Comparison of ENCODE assay signal across 8 mouse cellular contexts in genomic region chr4:45342286-45343155, GRCm38 (mm10). TPM values are rescaled to one million over a fixed set of nuclear protein-coding genes. Genes with fewer than 3 reads are reported as not detected.
DNase-seq lines count a peak whose midpoint lies in the region; ATAC-seq and TF ChIP-seq lines count a peak whose summit lies in the region.

Exosc3 (minus strand) TSS chr4:45342732.

- ATAC-seq in Patski: peak; percentile 73
- ATAC-seq in embryonic facial prominence, embryonic 14.5 days (ENCODE audit: low read depth): peak; percentile 84
- peak; percentile 89 for ATAC-seq in heart, embryonic 12.5 days (ENCODE audit: insufficient number of reproducible peaks, low FRiP score)
- ATAC-seq in kidney, embryonic 15.5 days (replicated peaks; ENCODE audit: low FRiP score): peak; percentile 90
- ATAC-seq in liver, embryonic 11.5 days (replicated peaks; ENCODE audit: low FRiP score): peak; percentile 86
- ATAC-seq in monocyte, adult 5-6 weeks (replicated peaks; ENCODE audit: insufficient number of reproducible peaks, low FRiP score, low TSS enrichment, poor library complexity, severe bottlenecking): peak; percentile 44

- peak within 1 kb of the TSS; percentile 65 for H3K4me2 ChIP-seq in embryonic facial prominence, embryonic 14.5 days (ENCODE audit: low read depth, low read length)
- H3K4me2 ChIP-seq in heart, embryonic 12.5 days: peak within 1 kb of the TSS; percentile 84
- H3K4me2 ChIP-seq in kidney, embryonic 15.5 days: peak within 1 kb of the TSS; percentile 69
- H3K4me2 ChIP-seq in liver, embryonic 11.5 days: peak within 1 kb of the TSS; percentile 93

- peak within 1 kb of the TSS; percentile 95 for H3K27ac ChIP-seq in embryonic facial prominence, embryonic 14.5 days (replicated peaks; ENCODE audit: low read depth, low read length)
- H3K27ac ChIP-seq in heart, embryonic 12.5 days (ENCODE audit: poor library complexity, severe bottlenecking): peak within 1 kb of the TSS; percentile 99
- peak within 1 kb of the TSS; percentile 97 for H3K27ac ChIP-seq in kidney, embryonic 15.5 days
- H3K27ac ChIP-seq in liver, embryonic 11.5 days (ENCODE audit: low read depth, low read length): peak within 1 kb of the TSS; percentile 99

- no peak for TF ChIP-seq CTCF in Patski (IDR thresholded peaks at IDR 0.05)

- CTCF ChIA-PET in Patski (lab: Charles Lee): interaction anchor here (1.5 kb wide), 1 partner anchor 9 kb away, joined by 3 read pairs; no protein-coding TSS in a partner anchor

- in situ Hi-C loops in Patski (cut with MboI; ENCODE audit: low pct_unique_long_range_greater_than_20kb): no loop called here

- 2% methylated on average over 33 of the region's 76 CpGs for WGBS in embryonic facial prominence, embryonic 14.5 days
- WGBS in heart, embryonic 12.5 days: under 1% methylated on average over 76 of the region's 76 CpGs
- WGBS in kidney, embryonic 15.5 days: under 1% methylated on average over 76 of the region's 76 CpGs
- WGBS in liver, embryonic 11.5 days: under 1% methylated on average over 74 of the region's 76 CpGs

- peak within 1 kb of the TSS; percentile 91 for H3K4me3 ChIP-seq in embryonic facial prominence, embryonic 14.5 days (ENCODE audit: low read depth, low read length)
- peak within 1 kb of the TSS; percentile 99 for H3K4me3 ChIP-seq in heart, embryonic 12.5 days
- H3K4me3 ChIP-seq in kidney, embryonic 15.5 days (replicated peaks): peak within 1 kb of the TSS; percentile 83
- H3K4me3 ChIP-seq in liver, embryonic 11.5 days (ENCODE audit: low read depth, low read length): peak within 1 kb of the TSS; percentile 95

- DNase-seq in 416B (ENCODE audit: low read depth) (peak; percentile 41), Patski (ENCODE audit: low read depth, low spot score) (no peak)
- peak; percentile 16 for DNase-seq in embryonic facial prominence, embryonic 14.5 days (ENCODE audit: low spot score)
- DNase-seq in liver, embryonic 11.5 days (ENCODE audit: low spot score): peak; percentile 70
- peak; percentile 16 for DNase-seq in urinary bladder, postnatal 10 days (ENCODE audit: low spot score)

- H3K4me1 ChIP-seq in embryonic facial prominence, embryonic 14.5 days (ENCODE audit: control insufficient read depth, insufficient read depth, low read length): peaks cover 11% of the 10 kb centered on the region
- H3K4me1 ChIP-seq in heart, embryonic 12.5 days (replicated peaks): peaks cover 18% of the 10 kb centered on the region
- peaks cover 21% of the 10 kb centered on the region for H3K4me1 ChIP-seq in kidney, embryonic 15.5 days
- peaks cover 9% of the 10 kb centered on the region for H3K4me1 ChIP-seq in liver, embryonic 11.5 days (replicated peaks; ENCODE audit: control insufficient read depth, insufficient read depth, low read length)

- H3K27me3 ChIP-seq in Patski: no peaks in the 10 kb centered on the region
- H3K27me3 ChIP-seq in embryonic facial prominence, embryonic 14.5 days (replicated peaks; ENCODE audit: control insufficient read depth, insufficient read depth, low read length): no peaks in the 10 kb centered on the region
- H3K27me3 ChIP-seq in heart, embryonic 12.5 days (replicated peaks): no peaks in the 10 kb centered on the region
- no peaks in the 10 kb centered on the region for H3K27me3 ChIP-seq in kidney, embryonic 15.5 days
- no peaks in the 10 kb centered on the region for H3K27me3 ChIP-seq in liver, embryonic 11.5 days (replicated peaks; ENCODE audit: control insufficient read depth, insufficient read depth, low read length)

- POLR2A ChIA-PET in Patski (lab: Charles Lee): interaction anchor here (0.6 kb wide), 1 partner anchor 15 kb away, joined by 3 read pairs; no protein-coding TSS in a partner anchor

- H3K9me3 ChIP-seq in embryonic facial prominence, embryonic 14.5 days (ENCODE audit: control insufficient read depth, low read length): no peaks in the 10 kb centered on the region
- no peaks in the 10 kb centered on the region for H3K9me3 ChIP-seq in heart, embryonic 12.5 days (replicated peaks)
- H3K9me3 ChIP-seq in kidney, embryonic 15.5 days (replicated peaks): no peaks in the 10 kb centered on the region
- no peaks in the 10 kb centered on the region for H3K9me3 ChIP-seq in liver, embryonic 11.5 days (ENCODE audit: control insufficient read depth, low read length)

- H3K9ac ChIP-seq in embryonic facial prominence, embryonic 14.5 days (ENCODE audit: low read depth, low read length): peak within 1 kb of the TSS; percentile 96
- peak within 1 kb of the TSS; percentile 99 for H3K9ac ChIP-seq in heart, embryonic 12.5 days
- H3K9ac ChIP-seq in kidney, embryonic 15.5 days: peak within 1 kb of the TSS; percentile 93
- peak within 1 kb of the TSS; percentile 97 for H3K9ac ChIP-seq in liver, embryonic 11.5 days (ENCODE audit: low read depth, low read length)

- H3K36me3 ChIP-seq in embryonic facial prominence, embryonic 14.5 days (ENCODE audit: control insufficient read depth, insufficient read depth, low read length): peaks cover 10% of the 10 kb centered on the region
- peaks cover 16% of the 10 kb centered on the region for H3K36me3 ChIP-seq in heart, embryonic 12.5 days
- H3K36me3 ChIP-seq in kidney, embryonic 15.5 days: peaks cover 13% of the 10 kb centered on the region
- no peaks in the 10 kb centered on the region for H3K36me3 ChIP-seq in liver, embryonic 11.5 days (ENCODE audit: control insufficient read depth, insufficient read depth, low read length)

RNA-seq across cellular contexts. Expression of gene Exosc3, which starts in this region (rescaled TPM):
- polyA plus RNA-seq in Patski (2021): 19.4 TPM
- polyA plus RNA-seq in embryonic facial prominence, embryonic 14.5 days (2014; fragmentation: Nextera tagmentation; extraction: Ambion mirVana): 60.0 and 60.1 TPM in 2 replicates
- 36.6 and 37.0 TPM in 2 replicates for polyA plus RNA-seq in heart, embryonic 12.5 days (2016; fragmentation: Nextera tagmentation; extraction: Ambion mirVana)
- 90.6 and 96.0 TPM in 2 replicates for polyA plus RNA-seq in kidney, embryonic 15.5 days (2015; fragmentation: Nextera tagmentation; extraction: Ambion mirVana)
- 142 and 143 TPM in 2 replicates for polyA plus RNA-seq in liver, embryonic 11.5 days (2014; fragmentation: Nextera tagmentation; extraction: Ambion mirVana)
- 117 to 178 TPM (median 123 TPM) in 3 replicates for total RNA-seq in monocyte, adult 5-6 weeks (2017)
